Mouse (Mus musculus) layer of hippocampus, adult 11-12 months (tissue): ENCODE results near the gene Kcna1.

Experiments
- DNase-seq: peaks from one replicate; pipeline ENCODE4 v3.0.0; 2022; ENCODE audit warnings: low spot score

Kcna1 gene

DNA sequence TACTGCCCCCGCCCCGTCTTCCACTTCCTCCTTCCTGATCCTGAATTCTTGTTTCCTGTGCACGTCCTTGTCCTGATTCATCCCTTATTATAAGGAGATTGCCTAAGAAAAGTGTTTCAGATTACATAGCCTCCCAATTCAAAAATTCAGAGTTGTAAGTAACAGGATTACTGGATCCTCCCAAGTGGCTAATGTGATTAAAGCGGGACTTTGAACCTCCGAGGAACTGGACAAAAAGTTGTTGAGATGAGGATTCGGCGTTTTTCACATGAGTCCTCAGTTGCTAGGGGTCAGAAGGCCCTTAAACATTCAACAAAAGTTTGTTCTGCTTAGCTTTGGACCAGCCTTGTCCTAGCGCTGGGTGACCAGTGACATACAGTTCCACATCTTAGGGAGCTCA lies at the start of gene Kcna1:
TSS of gene Kcna1 (minus strand) at position 4 of the 400 bp plus-strand sequence.
- no peak for DNase-seq

DNA sequence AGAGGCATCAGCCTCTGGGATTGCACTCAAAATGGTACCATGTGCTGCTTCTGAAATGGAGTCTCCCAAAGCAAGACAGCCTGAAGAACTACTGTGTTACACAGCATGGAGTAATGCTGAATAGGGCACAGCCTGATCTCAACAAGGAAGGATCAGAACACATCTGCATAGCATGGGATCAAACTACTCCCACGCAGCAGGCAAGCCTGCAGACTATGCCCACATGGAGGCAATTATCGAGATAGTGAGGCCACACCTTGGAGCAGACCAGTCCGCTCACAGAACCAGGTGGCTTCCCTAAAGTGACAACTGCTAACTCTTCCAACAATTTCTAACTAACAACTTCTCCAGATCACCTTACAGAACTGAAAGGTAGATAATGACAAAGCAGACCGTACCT lies 40.9 kb upstream of the Kcna1 start:
- no peak for DNase-seq

DNA sequence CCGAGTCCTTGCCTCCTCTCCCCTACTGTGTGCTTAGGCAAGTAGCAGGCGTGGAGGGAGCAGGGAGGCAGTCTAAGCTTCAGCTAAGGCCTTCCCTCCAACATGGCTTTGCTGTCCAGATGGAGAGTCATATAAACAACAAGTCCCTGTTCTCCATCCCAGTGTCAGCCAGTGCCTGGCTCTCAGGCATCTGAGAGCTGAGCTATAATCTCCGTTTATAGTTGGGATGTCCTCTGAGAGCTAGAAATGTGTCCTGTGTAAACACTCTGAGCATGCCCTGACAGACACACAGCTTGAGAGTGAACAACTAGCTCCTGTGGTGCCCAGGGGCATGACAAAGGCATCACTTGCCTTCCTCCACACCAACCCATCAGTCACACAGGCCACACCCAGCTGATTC lies 39.0 kb upstream of the Kcna1 start:
- no peak for DNase-seq

DNA sequence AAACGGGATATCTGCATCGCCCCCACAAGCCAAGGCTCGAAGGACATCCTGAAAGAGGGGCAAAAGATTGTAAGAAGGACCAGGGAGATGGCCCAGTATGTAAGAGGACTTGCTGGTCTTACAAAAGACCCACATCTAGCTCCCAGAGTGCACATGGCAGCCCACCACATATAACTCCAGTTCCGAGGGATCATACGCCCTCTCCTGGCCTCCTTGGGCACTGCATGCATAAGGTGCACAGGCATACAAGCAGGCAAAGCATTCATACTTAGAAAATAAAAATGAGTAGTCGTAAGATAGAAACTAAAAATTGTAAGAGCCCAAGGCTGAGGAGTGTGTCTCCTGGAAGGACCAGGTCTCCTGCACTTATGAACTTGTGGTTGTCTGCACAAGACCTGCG lies 32.8 kb upstream of the Kcna1 start:
- no peak for DNase-seq

DNA sequence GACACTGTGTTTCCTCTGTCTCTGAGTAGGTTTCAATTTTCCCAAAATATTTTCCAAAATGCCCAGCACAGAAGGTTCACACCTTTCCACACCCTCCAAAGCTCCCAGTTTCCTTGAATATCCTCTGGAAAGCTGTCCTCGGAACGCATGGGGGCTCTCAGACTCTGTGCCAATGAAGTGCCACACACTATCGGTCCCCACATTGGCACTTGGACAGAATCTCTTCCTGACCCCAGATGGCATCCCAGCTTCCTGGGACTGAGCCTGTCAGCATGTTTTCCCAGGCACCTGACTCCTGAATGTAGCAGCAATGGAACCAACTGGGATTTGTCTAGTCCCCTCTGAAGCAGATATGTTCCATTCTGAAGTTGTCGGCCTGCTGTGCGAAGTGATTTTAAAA lies 20.8 kb upstream of the Kcna1 start:
- DNase-seq, result no peak

DNA sequence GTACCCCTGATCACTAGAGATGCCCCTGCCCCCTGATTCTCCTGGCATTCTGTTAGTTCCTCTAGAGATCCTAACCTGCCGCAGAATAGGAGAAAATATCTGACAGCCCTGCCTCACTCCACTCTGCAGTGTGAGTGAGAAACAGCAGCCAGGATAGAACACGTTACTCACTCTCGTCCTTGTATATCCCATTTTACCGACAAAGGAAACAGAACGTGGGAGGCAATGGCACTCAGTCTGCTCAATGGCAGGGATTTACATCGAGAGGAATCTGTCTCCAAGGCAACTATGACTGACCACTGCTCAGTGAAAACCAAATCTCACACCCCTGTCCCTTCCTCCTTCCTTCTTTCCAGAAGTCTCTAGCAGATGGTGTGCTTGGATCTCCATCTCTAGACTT lies 19.9 kb upstream of the Kcna1 start:
- no peak for DNase-seq

DNA sequence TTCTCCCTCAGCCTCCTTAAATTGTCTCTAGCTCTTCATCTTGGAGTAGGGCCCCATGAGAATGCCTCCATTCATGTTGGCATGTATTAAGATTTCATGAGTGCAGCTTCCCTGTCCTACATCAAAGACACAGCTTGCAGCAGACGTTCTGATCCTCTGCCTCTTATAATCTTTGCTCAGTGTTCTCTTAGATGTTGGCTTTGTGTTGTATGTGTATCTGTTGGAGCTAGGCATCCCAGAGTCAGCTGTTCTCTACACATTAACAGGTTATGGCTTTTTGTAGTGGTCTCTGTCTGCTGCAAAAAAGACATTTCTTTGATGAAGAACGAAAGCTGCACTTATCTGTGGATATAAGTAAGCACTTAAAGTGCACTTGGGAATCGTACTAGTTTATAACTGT lies 18.4 kb upstream of the Kcna1 start:
- DNase-seq, result no peak

DNA sequence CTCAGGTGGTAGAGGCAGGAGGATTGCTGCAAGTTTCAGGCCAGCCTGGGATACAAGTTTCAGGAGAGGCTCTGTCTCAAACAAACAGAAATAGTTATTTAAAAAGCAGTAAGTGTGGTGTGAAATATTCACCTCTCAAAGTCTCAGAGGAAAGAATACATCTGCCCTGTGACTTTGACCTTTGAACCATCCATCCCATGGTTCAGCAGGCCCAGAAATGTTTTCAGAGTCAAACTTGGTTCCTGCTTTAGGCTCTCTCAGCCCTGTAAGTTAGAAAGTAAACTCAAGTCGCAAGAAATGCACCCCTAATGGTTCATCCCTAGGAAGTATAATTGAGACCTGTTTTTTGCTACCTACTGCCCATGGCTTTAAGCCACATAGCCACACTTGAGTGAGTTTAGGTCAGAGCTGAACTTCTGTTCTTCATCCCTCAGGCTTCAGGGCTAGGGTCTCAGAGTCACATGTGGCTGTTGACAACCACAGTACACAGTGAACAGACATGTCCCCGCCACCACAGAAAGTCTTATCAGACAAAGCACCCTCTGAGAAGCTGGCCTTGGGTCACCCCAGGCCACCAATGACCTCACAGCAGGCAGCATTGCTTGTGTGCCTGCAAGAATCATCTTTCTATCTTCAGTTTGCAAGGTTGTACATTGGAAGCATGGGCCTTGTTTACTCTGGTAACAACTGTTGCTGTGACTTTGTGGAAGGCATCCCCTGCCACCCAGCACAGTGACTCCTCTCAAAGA lies 11.6 kb upstream of the Kcna1 start:
- peak; percentile 35 for DNase-seq

DNA sequence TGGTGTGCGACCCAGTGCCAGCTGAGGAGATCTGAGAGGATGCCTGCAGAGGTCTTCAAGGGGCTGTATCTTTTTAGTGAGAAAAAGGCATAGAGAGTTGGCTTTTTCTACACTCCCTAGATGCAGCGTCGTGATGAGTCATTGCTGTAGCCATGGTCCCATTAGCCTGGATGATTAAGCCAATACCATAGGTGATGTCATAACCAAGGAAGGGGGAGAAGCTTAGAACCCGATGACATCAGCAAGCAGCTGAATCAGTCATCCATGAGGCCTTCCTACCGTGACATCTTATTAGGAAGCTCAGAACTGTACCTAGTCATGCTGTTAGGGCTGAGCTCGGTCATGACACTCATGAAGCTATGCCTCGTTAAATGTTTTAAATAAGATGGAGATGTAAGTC lies 7.4 kb upstream of the Kcna1 start:
- no peak for DNase-seq

DNA sequence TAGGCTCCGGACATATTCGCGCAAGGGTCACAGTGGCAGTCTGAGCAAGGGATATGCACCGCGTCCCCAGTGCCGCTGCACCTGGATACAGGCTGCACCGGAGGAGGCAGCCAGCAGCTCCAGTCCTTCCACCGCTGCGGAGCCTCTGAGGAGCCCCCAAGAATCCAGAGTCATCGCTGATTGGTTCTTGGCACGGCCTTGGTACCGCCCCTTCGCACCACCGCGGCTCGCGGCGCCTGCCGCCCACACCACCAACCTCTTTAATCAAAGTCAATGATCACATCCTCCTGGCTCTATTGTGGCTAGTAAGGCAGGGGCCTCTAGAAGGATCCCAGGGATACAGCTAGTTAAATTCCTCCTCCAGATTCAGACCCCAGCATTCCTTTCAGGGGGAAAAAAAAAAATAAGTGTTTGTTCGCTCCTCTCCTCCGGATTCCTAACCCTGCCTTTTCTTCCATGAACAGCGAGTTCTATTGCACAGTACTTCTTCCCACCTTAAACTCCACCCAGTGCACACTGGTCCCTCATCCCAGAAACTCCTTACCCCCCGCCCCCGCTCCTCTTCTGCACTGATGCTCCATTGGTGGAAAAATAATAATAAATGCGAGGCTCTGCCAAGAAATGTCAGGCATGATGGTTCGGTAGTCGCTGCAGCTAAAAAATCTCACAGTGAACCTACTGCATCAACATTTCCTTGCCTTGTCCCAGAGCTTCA lies 383 bp downstream of the Kcna1 start:
- DNase-seq, result peak; percentile 81

DNA sequence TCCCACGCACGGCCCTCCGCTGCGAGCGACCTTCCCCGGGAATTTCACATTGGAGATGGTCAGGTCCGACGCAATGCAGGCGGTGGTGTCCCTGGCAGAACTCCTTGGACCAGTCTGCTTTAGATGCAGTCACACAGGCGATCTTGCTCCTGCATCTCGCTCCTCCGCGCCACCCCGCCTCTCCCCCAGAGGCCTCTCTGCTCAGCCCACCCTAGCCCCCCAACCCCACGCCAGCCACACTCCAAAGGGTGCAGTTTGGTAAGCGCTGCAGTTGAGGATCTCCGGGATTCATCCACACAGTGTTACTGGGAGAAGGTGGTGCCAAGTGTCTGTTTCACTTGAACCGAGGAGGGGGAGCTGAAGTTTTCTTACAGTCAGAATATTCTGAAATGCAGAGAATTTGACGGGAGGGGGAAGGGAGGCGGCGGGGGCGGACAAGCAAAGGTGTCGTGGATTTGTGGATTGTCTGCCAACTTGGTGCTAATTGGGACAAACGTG lies 1.1 kb downstream of the Kcna1 start:
- DNase-seq, result peak; percentile 49

DNA sequence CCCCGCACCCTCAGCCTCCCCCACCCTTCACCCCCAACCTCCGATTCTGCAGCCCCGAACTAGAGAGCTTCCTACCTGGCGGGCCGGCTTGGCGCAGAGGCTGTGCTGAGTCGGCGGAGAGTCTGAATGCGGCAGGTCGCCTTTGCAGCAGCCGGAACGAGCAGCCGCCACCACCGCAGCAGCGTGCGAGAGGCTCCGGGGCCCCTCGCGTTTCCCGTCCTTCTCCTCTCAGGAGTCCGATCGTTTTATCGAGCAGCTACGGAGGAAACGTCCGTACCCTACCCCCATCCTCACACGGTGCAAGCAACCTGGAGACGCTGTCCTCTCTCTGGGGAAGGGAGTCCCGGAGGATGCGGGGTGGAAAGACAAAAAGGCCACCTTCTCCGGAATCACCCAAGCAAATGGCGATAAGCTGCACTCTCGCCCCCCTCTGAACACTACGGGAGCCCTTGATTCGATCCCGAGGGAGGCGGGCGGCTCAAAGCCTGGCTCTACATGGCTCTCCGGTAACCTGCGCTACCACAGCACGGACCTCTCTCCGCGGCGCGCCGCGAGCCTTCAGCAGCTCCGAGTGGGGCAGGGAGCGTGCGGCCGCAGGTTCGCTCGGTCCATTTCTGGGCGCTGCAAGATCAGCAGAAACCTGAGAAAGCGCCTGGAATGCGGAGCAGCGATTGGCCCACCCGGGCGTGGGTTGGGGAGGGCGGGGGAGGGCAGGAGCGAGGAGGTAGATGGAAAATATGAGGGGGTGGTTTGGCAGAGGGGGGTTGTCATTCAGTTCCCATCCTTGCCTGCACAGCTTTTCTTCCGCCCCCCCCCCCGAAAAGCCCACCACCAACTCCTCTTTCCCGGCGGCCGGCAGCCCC lies 1.8 kb downstream of the Kcna1 start:
- peak; percentile 60 for DNase-seq

DNA sequence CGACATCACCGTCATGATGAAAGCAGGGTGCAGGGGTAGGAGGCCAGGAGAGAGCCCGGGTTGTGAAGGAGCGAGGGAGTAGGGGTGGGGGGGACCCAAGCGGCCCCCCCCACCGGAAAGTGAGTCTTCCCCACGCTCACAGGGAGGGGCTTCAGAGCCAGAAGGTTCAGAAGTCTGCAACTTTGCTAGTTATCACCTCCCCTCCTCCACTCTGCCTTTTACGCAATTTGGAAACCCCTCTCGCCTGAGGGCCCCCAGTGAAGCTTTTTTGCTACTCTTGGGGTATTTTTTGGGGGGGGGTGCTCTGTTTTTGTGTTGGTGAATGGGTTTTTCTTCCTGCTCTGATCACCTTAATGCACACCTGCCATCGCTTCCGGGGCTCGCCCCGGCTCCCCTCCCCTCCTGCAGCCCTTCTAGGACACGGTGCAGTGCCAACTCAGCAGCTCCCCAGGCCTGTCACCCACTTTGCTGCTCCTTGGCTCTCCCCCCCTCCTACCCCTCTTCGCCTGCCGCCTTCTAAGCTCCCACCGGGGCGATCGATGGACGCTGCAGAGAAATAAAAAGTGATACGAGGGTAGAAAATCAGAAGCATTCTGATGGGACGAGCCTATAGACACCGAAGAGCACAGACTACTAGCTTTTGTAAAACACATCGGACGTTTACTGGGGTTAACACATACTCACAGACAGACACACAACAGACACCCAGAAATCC lies 2.7 kb downstream of the Kcna1 start:
- no peak for DNase-seq

DNA sequence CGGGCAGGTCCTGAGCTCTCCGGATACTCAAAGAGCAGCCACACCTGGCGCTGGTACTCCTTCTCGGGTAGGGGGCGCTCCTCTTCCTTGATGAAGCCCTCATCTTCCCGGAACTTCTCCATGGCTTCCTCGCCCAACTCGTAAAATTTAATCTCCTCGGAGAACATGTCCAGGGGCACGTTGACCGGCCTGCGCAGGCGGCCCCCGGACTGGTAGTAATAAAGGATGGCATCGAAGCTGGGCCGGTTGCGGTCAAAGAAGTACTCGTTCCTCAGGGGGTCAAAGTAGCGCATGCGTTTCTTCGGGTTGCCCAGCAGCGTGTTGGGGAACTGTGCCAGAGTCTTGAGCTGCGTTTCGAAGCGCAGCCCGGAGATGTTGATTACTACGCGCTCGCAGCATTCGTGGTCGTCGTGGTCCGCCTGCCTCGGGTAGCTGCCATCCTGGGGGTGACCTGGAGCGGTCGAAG lies 3.3 kb downstream of the Kcna1 start:
- peak; percentile 65 for DNase-seq

DNA sequence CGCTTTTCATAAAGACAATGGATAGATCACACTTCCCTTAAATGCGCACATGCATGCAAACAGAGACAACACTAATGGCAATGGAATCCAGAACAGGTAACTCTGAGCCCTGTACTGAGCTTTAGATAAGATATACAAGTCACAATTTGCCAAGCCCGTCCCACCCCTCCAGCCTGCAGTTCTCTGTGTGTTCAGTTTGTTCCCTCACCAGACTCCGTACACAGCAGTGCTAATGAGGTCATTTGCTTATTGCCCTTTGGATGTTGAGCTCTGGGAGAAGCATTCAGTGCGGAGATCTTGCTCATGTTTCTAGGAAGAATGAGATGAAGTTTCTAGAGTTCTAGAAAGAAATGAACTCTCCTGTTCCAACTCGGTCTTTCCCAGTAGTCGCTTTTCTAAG lies 17.7 kb downstream of the Kcna1 start:
- DNase-seq, result no peak

DNA sequence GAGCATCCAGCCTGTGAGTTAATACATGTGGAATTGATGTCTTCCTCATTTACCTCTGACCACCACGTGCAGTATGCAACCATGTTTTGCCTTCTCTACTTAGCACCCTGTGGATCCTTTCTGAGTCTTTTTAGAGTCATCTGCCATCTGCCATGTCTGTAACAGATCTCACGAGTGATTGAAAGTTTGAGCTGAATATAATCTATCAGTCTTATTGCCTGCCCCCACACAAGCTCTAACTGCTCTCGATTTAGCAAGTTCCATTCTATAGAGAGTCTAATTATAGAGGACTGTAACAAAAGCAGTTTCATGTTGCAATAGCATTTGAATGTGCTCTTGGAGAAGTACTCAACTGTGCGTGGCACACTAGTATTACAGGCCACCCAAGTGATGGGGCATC lies 27.7 kb downstream of the Kcna1 start:
- DNase-seq, result no peak

DNA sequence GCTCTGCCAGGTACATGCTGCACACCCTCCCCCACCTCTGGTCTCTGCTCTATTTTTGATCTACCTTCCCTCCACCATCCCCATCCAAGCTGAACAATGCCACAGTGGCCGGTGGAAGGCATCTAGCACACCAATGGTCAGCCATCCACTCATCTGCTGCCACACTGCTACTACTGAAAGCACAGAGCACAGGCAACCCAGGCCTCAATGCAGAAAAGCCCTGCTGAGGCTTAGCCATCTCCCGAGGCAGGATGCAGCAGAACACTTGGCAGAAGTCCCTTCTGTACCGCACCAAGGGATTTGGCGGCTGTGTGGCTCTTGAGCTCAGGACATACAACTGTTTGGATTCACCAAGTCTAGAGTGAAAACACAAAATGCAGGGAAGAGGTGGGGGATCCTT lies 35.4 kb downstream of the Kcna1 start:
- no peak for DNase-seq

DNA sequence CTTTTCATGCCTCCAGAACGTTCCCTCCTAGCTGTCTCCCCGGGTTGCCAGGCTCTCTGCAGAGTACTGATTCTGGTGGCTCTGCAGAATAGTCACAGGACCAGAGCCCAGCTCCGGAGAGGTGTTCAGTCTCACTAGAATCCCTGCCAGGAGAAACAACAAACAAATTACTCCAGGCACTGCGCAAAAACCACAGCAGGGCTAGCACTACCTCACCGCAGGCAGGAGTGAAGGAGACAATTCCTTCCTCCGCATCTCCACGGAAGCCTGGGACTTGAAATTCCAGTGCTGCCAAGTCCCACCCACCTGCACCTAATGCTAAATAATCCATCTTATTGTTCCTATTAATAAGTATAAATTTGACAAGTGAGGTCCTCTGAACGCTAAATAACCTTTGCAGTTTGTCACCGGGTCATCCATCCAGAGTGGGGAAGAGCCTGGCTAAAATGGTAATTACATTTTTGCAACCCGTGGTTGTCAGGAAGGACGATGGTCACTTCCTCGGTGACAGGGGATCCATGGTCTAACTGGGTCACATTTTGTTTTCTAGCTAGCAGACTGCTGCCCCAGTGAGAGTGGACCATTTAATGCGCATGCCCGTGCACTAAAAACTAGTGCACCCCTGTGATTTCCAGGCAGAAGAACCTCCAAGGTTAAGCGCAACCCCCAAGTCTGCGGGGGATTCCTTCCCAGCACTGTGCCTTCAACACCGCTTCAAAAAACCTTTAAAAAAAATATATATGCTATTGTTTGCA lies 36.8 kb downstream of the Kcna1 start:
- no peak for DNase-seq

DNA sequence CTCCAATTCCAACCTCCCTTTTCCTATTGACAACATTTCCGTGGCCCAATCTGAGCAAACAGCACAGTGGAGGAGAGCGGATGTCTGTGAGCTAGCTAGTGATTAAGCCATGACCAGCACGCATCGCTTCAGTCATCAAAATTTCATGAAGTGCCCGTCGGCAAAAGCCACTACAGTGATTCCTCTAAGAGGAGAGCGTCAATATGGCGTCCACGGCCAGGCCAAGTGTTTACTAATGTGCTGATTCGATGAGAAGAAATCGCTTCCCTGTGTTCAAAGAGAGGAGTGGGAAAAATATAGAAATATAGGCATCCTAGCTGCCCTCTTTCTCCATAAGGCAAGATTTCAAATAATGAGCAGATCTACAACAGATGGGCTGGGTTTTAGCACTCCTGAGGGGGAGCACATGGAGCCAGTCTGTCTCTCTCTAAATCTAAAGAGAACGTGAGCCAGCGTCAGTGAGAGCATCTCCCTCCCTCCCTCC lies 44.3 kb downstream of the Kcna1 start:
- no peak for DNase-seq

DNA sequence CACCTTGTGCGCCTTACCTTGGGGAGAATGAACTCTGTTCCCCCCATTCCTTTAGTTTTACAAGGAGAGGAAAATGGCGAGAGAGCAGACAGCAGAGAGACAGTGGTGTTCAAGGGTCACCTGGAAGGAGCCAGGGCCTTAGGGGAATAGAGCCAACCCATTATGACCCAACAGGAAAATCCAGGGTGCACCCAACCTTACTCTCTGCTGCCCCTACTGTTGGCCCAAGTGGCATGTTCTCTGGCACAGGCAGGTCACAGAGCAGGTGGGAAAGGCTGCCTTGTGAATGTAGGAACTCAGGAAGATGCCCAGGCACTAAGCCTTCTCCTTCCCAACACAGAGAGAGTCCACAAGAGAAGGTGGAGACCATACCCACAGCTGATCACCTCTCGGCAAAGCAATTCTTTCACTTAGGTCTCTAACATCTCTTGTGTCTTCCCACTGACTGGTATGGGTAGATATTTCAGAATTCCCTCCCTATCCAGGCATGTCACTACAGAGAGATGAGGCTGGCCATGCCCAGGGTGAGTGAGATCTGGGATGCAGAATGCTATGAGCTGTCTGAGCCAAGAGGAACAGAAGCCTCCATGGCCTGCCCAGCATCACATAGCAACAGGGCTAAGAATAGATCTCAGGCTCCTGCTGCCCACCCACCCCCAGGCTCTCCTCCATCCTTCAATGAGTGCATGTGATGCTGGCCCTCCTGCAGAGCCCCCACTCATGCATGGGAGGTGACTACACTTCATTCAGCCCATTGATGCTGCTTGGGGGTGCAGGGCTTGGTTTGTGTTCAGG lies 46.8 kb downstream of the Kcna1 start:
- DNase-seq, result peak; percentile 45
